Mouse (Mus musculus) embryonic facial prominence, embryonic 13.5 days (tissue): ENCODE results near the gene Ror1. TPM values are rescaled to one million over a fixed set of nuclear protein-coding genes. Genes with fewer than 3 reads are reported as not detected.
A peak's percentile ranks its signal among the peaks of the same experiment; 100 is the strongest.

Experiments
- ATAC-seq: fragments of 200-750 bp; cut with Nextera tagmentation; 2 replicates; pipeline ENCODE4 v1.8.0; 2017; ENCODE audit warnings: low read depth; ENCODE audit not compliant: insufficient number of reproducible peaks, insufficient read depth, low FRiP score, low TSS enrichment
- H3K27ac ChIP-seq: fragments of 300-500 bp; sonication (generic); 2 replicates; pipeline ENCODE4 v1.5.1; 2015; ENCODE audit warnings: moderate library complexity, mild to moderate bottlenecking, inconsistent platforms
- H3K27me3 ChIP-seq: fragments of 300-500 bp; sonication (generic); 2 replicates; pipeline ENCODE4 v1.6.1; 2015; ENCODE audit warnings: mild to moderate bottlenecking, inconsistent platforms
- H3K36me3 ChIP-seq: fragments of 300-500 bp; sonication (generic); 2 replicates; pipeline ENCODE4 v1.6.1; 2015; ENCODE audit warnings: mild to moderate bottlenecking, inconsistent platforms
- H3K4me1 ChIP-seq: fragments of 300-500 bp; sonication (generic); 2 replicates; pipeline ENCODE4 v1.6.1; 2015; ENCODE audit warnings: inconsistent platforms
- H3K4me2 ChIP-seq: fragments of 300-500 bp; sonication (generic); 2 replicates; pipeline ENCODE4 v1.6.1; 2015; ENCODE audit warnings: moderate library complexity, mild to moderate bottlenecking, inconsistent platforms
- H3K4me3 ChIP-seq: fragments of 300-500 bp; sonication (generic); 2 replicates; pipeline ENCODE4 v1.5.1; 2015; ENCODE audit warnings: mild to moderate bottlenecking, inconsistent platforms
- H3K9ac ChIP-seq: fragments of 300-500 bp; sonication (generic); 2 replicates; pipeline ENCODE4 v1.6.1; 2015; ENCODE audit warnings: mild to moderate bottlenecking, inconsistent platforms
- H3K9me3 ChIP-seq: fragments of 300-500 bp; sonication (generic); 2 replicates; pipeline ENCODE4 v1.6.1; 2016; ENCODE audit warnings: inconsistent platforms
- WGBS: fragments of 180-500 bp; shearing (Covaris S2); methylation state at CpG from one replicate; pipeline ENCODE4 v1.1.7; 2015; ENCODE audit warnings: mixed read lengths; 5-methylcytosine and 5-hydroxymethylcytosine counted together
- polyA plus RNA-seq: library from polyadenylated mRNA; unstranded; fragments of >200 nt; fragmentation: Nextera tagmentation; extraction: Ambion mirVana; gene quantifications from 2 replicates; pipeline ENCODE4 v1.2.1, GENCODE M21; 2015

Gene Ror1
- 10.4 and 10.7 TPM in 2 replicates for polyA plus RNA-seq

GRCm38 (mm10) chr4:100095685-100096595 lies at the start of gene Ror1:
Ror1 (plus strand) TSS chr4:100095791.
- peak within 1 kb of the TSS; percentile 89 for H3K9ac ChIP-seq
- peaks cover 10% of the 10 kb centered on the region for H3K27me3 ChIP-seq
- under 1% methylated on average over 76 of the region's 76 CpGs for WGBS
- H3K4me3 ChIP-seq: peak within 1 kb of the TSS; percentile 80
- peak within 1 kb of the TSS; percentile 73 for H3K4me2 ChIP-seq
- H3K9me3 ChIP-seq: no peaks in the 10 kb centered on the region
- peaks cover 26% of the 10 kb centered on the region for H3K4me1 ChIP-seq
- H3K27ac ChIP-seq: peak within 1 kb of the TSS; percentile 93
- peak; percentile 81 for ATAC-seq
- no peaks in the 10 kb centered on the region for H3K36me3 ChIP-seq

- H3K4me3 ChIP-seq: no peak overlapping the region
- H3K4me1 ChIP-seq: peaks cover 20% of the 10 kb centered on the region
- 53% methylated on average over 6 of the region's 6 CpGs for WGBS
- H3K9me3 ChIP-seq: no peaks in the 10 kb centered on the region
- H3K9ac ChIP-seq: no peak overlapping the region
- ATAC-seq: no peak
- no peak overlapping the region for H3K27ac ChIP-seq
- no peaks in the 10 kb centered on the region for H3K36me3 ChIP-seq
- no peak overlapping the region for H3K4me2 ChIP-seq
- peaks cover 5% of the 10 kb centered on the region; the same call in 1 of the 2 replicates for H3K27me3 ChIP-seq
Observed at GRCm38 (mm10) chr4:100047066-100047465, 48.5 kb upstream of the Ror1 start.

DNA sequence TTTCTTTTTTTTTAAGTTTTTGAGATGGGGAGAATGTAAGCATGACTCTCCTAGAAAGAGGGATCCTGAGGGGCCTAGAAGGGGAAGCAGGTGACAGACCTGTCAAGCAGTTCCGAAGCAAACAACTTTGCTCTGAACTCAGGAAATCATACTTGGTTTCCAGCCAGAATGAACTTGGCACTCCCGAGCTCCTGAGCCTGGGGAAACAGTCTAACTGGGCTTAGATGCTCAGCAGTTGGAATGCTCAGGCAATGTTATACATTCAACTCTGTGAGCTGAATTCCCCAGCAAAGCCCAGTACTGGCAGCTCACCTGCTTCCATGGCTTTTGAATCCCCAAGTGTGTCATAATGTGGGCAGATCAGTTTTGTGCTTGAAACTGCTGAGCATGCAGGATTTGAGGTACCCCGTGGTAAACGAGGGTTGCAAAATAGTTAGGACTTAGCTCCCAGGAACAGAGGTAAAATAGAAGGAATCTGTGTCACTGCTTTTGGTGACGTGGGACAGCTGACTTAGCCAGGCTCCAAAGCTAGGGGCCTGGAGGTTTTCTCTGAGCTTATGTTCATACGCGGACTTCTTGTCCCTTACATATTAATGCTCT lies 47.1 kb upstream of the Ror1 start:
- Histone ChIP-seq H3K9ac (no peak overlapping the region), H3K4me2 (no peak overlapping the region), H3K36me3 (no peaks in the 10 kb centered on the region), H3K27me3 (peaks cover 5% of the 10 kb centered on the region; the same call in 1 of the 2 replicates), H3K9me3 (no peaks in the 10 kb centered on the region), H3K4me3 (no peak overlapping the region), H3K27ac (peak overlapping the region; percentile 48; the same call in 1 of the 2 replicates), H3K4me1 (peaks cover 16% of the 10 kb centered on the region)
- WGBS: 65% methylated on average over 7 of the region's 7 CpGs
- ATAC-seq: no peak

GRCm38 (mm10) chr4:100051767-100052166 lies 43.8 kb upstream of the Ror1 start:
- ATAC-seq: no peak
- Histone ChIP-seq H3K9me3 (no peaks in the 10 kb centered on the region), H3K36me3 (no peaks in the 10 kb centered on the region), H3K4me2 (no peak overlapping the region), H3K9ac (no peak overlapping the region), H3K27me3 (peaks cover 5% of the 10 kb centered on the region; the same call in 1 of the 2 replicates), H3K4me3 (no peak overlapping the region), H3K4me1 (peaks cover 21% of the 10 kb centered on the region; the same call in 1 of the 2 replicates), H3K27ac (no peak overlapping the region)

DNA sequence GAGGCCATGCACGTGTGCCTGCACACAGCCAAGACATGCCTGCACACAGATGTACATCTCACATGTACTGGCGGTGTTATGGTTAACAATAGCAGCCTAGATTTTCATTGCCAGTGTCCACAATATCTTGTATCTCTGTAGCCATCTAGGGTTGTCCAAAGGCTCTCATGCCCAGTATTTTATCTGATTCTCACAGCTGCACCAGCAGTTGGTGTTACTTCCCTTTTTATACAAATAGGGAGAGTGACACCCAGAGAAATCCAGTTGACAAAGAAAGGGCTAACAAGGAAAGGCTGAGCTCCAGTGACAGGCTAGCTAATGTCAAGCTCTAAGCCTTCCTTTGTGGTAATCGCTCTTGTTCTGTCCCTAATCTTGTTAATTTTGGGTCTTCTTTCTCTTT lies 43.3 kb upstream of the Ror1 start:
- Histone ChIP-seq H3K36me3 (no peaks in the 10 kb centered on the region), H3K4me3 (no peak overlapping the region), H3K9ac (no peak overlapping the region), H3K27me3 (peaks cover 5% of the 10 kb centered on the region; the same call in 1 of the 2 replicates), H3K4me1 (peaks cover 17% of the 10 kb centered on the region; the same call in 1 of the 2 replicates), H3K27ac (no peak overlapping the region), H3K9me3 (no peaks in the 10 kb centered on the region), H3K4me2 (no peak overlapping the region)
- no peak for ATAC-seq
- WGBS: 64% methylated on average over 3 of the region's 3 CpGs

DNA sequence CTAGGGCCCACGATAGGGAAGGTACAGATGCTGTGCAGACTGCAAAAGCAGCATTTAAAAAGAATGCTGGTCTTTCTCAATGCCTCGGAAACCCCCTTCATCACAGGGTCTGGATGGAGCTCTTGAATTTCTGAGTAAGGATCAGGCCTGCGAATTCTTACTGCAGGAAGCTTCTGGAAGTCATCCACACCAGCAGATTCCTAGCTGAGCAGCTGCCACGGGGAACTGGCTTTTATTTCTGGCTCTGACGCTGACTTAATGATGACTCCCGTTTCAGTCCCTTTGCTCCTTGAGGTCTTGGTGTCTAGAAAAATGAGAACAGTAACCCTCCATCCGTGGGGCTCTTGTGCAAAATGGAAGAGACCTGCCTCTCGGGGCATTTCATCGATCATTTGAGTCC lies 39.5 kb upstream of the Ror1 start:
- H3K4me1 ChIP-seq: peaks cover 17% of the 10 kb centered on the region
- H3K9me3 ChIP-seq: no peaks in the 10 kb centered on the region
- no peaks in the 10 kb centered on the region for H3K27me3 ChIP-seq
- H3K36me3 ChIP-seq: no peaks in the 10 kb centered on the region
- H3K4me3 ChIP-seq: no peak overlapping the region
- WGBS: 41% methylated on average over 9 of the region's 9 CpGs
- no peak overlapping the region for H3K27ac ChIP-seq
- no peak overlapping the region for H3K4me2 ChIP-seq
- ATAC-seq: no peak
- H3K9ac ChIP-seq: no peak overlapping the region

GRCm38 (mm10) chr4:100056446-100056845 lies 39.1 kb upstream of the Ror1 start:
- ATAC-seq: no peak
- WGBS: 62% methylated on average over 4 of the region's 4 CpGs

GRCm38 (mm10) chr4:100057381-100057780 lies 38.2 kb upstream of the Ror1 start:
- H3K9ac ChIP-seq: no peak overlapping the region
- peaks cover 28% of the 10 kb centered on the region for H3K4me1 ChIP-seq
- no peak overlapping the region for H3K27ac ChIP-seq
- H3K9me3 ChIP-seq: no peaks in the 10 kb centered on the region
- no peak for ATAC-seq
- 88% methylated on average over 13 of the region's 13 CpGs for WGBS
- H3K4me2 ChIP-seq: no peak overlapping the region
- H3K27me3 ChIP-seq: no peaks in the 10 kb centered on the region
- H3K4me3 ChIP-seq: no peak overlapping the region
- no peaks in the 10 kb centered on the region for H3K36me3 ChIP-seq

More at GRCm38 (mm10) chr4:100056446-100056845, 39.1 kb upstream of the Ror1 start:
- Histone ChIP-seq H3K9me3 (no peaks in the 10 kb centered on the region), H3K4me2 (no peak overlapping the region), H3K4me1 (peaks cover 21% of the 10 kb centered on the region), H3K27ac (no peak overlapping the region), H3K4me3 (no peak overlapping the region), H3K36me3 (no peaks in the 10 kb centered on the region), H3K9ac (no peak overlapping the region), H3K27me3 (no peaks in the 10 kb centered on the region)

DNA sequence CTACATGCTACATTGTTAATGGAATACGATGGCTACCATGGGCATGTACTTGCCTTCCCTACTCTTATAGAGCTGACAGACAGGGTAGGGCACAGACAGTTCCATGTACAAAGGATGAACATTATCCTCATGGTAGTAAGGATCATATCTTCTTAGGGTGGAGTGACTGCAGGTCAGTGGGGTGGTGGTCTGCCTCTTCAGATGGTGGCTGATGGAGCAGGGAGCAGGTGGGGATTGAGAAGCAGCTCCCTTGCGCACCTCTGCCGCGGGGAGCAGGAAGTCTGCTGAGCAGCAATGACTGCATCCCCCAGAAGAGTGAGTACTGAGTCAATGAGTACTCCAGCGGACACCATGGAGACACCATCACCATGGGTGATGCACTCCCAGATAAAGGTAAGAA lies 37.0 kb upstream of the Ror1 start:
- Histone ChIP-seq H3K27me3 (no peaks in the 10 kb centered on the region), H3K4me2 (no peak overlapping the region), H3K9me3 (no peaks in the 10 kb centered on the region), H3K9ac (no peak overlapping the region), H3K4me3 (no peak overlapping the region), H3K36me3 (no peaks in the 10 kb centered on the region), H3K27ac (no peak overlapping the region), H3K4me1 (peaks cover 28% of the 10 kb centered on the region)
- ATAC-seq: no peak
- WGBS: 96% methylated on average over 5 of the region's 5 CpGs

GRCm38 (mm10) chr4:100059811-100060210 lies 35.8 kb upstream of the Ror1 start:
- WGBS: 46% methylated on average over 3 of the region's 3 CpGs
- Histone ChIP-seq H3K27ac (no peak overlapping the region), H3K27me3 (0 out of 2 replicates have a peak, but pooled peaks cover 2% of the 10 kb centered on the region), H3K9me3 (no peaks in the 10 kb centered on the region), H3K9ac (no peak overlapping the region), H3K4me1 (peaks cover 28% of the 10 kb centered on the region), H3K4me3 (no peak overlapping the region), H3K36me3 (no peaks in the 10 kb centered on the region), H3K4me2 (no peak overlapping the region)
- no peak for ATAC-seq

DNA sequence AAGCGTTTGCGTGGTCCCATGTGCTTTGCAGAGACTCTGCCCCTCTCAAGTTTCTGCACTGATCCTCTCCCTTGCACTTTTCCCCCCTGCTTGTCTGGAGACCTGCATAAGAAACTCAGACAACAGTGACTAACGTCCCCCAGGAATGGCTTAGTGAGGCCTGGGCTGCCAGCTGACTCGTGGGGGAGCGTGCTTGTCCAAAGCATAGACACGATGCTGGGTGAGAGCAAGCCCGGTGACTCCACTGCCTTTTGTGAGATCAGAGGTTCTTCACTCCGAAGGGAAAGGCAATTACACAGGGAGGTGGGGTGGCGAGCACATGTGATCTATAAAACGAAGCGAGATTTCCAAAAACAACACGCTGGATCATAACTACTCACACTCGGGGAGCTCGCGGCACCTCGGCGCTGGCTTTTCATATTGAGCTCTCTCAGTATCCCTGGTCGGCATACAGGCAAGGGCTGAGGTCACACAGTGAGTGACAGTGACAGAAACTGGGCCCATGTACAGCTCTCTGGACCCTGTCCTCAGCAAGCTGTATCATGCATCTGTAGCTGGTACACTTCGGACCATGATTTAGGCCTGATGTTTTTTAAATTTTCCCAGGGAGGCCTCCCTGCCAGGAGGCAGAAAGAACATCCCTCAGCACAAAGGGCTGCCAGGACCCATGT lies 34.1 kb upstream of the Ror1 start:
- H3K27me3 ChIP-seq: 0 out of 2 replicates have a peak, but pooled peaks cover 2% of the 10 kb centered on the region
- 45% methylated on average over 19 of the region's 19 CpGs for WGBS
- no peak overlapping the region for H3K4me3 ChIP-seq
- no peak for ATAC-seq
- no peaks in the 10 kb centered on the region for H3K9me3 ChIP-seq
- peak overlapping the region; percentile 30; the same call in 1 of the 2 replicates for H3K4me2 ChIP-seq
- H3K36me3 ChIP-seq: no peaks in the 10 kb centered on the region
- peak overlapping the region; percentile 72; the same call in 1 of the 2 replicates for H3K27ac ChIP-seq
- H3K4me1 ChIP-seq: peaks cover 19% of the 10 kb centered on the region
- no peak overlapping the region for H3K9ac ChIP-seq
